Mouse (Mus musculus) limb, embryonic 14.5 days (tissue): Measurements from ENCODE around the gene Gm20388. TPM values are rescaled to one million over a fixed set of nuclear protein-coding genes. Genes with fewer than 3 reads are reported as not detected.

Experiments
- ATAC-seq: fragments of 200-750 bp; cut with Nextera tagmentation; 2 replicates; pipeline ENCODE4 v1.8.0; 2017; ENCODE audit warnings: low read depth, moderate number of reproducible peaks, moderate TSS enrichment; ENCODE audit not compliant: low FRiP score
- DNase-seq: peaks from one replicate; pipeline ENCODE4 v3.0.0-alpha.2; 2015; ENCODE audit warnings: low spot score
- H3K27ac ChIP-seq: fragments of 300-500 bp; sonication (generic); replicated peaks from 2 replicates; pipeline ENCODE4 v1.5.1; 2014; ENCODE audit warnings: low read depth, mild to moderate bottlenecking, low read length, moderate library complexity, mixed read lengths
- H3K27me3 ChIP-seq: fragments of 300-500 bp; sonication (generic); 2 replicates; pipeline ENCODE4 v1.6.1; 2014; ENCODE audit warnings: low read length, mixed read lengths; ENCODE audit not compliant: control insufficient read depth, insufficient read depth
- H3K36me3 ChIP-seq: fragments of 300-500 bp; sonication (generic); 2 replicates; pipeline ENCODE4 v1.6.1; 2014; ENCODE audit warnings: mild to moderate bottlenecking, low read length, moderate library complexity, mixed read lengths; ENCODE audit not compliant: control insufficient read depth, insufficient read depth
- H3K4me1 ChIP-seq: fragments of 300-500 bp; sonication (generic); 2 replicates; pipeline ENCODE4 v1.6.1; 2014; ENCODE audit warnings: antibody characterized with exemption, low read length, mixed read lengths; ENCODE audit not compliant: control insufficient read depth, insufficient read depth
- H3K4me2 ChIP-seq: fragments of 300-500 bp; sonication (generic); replicated peaks from 2 replicates; pipeline ENCODE4 v1.6.1; 2014; ENCODE audit warnings: low read depth, mild to moderate bottlenecking, low read length, moderate library complexity; ENCODE audit not compliant: severe bottlenecking
- H3K4me3 ChIP-seq: fragments of 300-500 bp; sonication (generic); replicated peaks from 2 replicates; pipeline ENCODE4 v1.5.1; 2014; ENCODE audit warnings: low read length
- H3K9ac ChIP-seq: fragments of 300-500 bp; sonication (generic); 2 replicates; pipeline ENCODE4 v1.6.1; 2014; ENCODE audit warnings: mild to moderate bottlenecking, low read depth, low read length, moderate library complexity; ENCODE audit not compliant: severe bottlenecking
- H3K9me3 ChIP-seq: fragments of 300-500 bp; sonication (generic); 2 replicates; pipeline ENCODE4 v1.6.1; 2016; ENCODE audit warnings: low read length; ENCODE audit not compliant: control insufficient read depth
- POLR2A ChIP-seq: fragments of 200-500 bp; IDR thresholded peaks from 2 replicates; pipeline ENCODE4 v1.8.0; 2012; ENCODE audit warnings: inconsistent platforms, mild to moderate bottlenecking, moderate library complexity, borderline replicate concordance; ENCODE audit not compliant: insufficient read depth, insufficient read length; ENCODE audit errors: extremely low read depth
- WGBS: fragments of 180-500 bp; shearing (Covaris S2); extraction: QIAGEN DNeasy Blood & Tissue Kit; methylation state at CpG from one replicate; pipeline ENCODE4 v1.1.7; 2014; 5-methylcytosine and 5-hydroxymethylcytosine counted together
- polyA plus RNA-seq, 2 experiments: library from polyadenylated mRNA; depleted of rRNA in 1 of 2; stranded (reverse) in 1 of 2; unstranded in 1 of 2; fragments of >200 nt; fragmentation: Nextera tagmentation in 1 of 2; extraction: Ambion mirVana in 1 of 2; gene quantifications; 2 replicates each; pipeline versions ENCODE4 v1.2.1 to v1.2.3; 2012 to 2014

Gm20388 gene
- polyA plus RNA-seq, 2 experiments, result 1.9 to 49.9 TPM

- peaks cover 24% of the 10 kb centered on the region for H3K4me1 ChIP-seq
- no peak for TF ChIP-seq POLR2A
- H3K27me3 ChIP-seq, result no peaks in the 10 kb centered on the region
- H3K27ac ChIP-seq, result no peak overlapping the region
- no peak overlapping the region for H3K4me2 ChIP-seq
- 75% methylated on average over 1 of the region's 1 CpGs for WGBS
- H3K4me3 ChIP-seq, result no peak overlapping the region
- DNase-seq (no peak), ATAC-seq (no peak)
- no peaks in the 10 kb centered on the region for H3K9me3 ChIP-seq
- no peaks in the 10 kb centered on the region for H3K36me3 ChIP-seq
- no peak overlapping the region for H3K9ac ChIP-seq
Measured at GRCm38 (mm10) chr8:123758935-123759334, 3848.3 kb downstream of the Gm20388 start.

DNA sequence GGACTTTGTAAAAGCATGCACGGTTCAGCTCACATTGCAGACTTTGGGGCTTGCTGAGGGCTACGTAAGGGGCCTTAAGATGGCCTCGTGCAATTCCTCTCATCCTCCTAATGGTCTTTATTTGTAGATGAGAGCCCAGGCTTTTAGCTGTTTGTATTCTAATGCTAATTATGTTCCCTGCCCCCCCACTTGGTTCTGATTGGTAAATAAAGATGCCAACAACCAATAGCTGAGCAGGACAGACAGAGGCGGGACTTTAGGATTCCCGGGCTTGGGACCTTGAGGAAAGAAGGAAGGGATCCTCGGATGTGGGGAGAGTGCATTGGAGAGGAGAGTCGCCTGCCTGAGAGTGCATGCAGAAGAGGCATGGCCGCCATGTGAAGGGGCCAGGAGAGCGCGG lies 3849.3 kb downstream of the Gm20388 start:
- Histone ChIP-seq H3K4me2 (no peak overlapping the region), H3K4me1 (peaks cover 20% of the 10 kb centered on the region), H3K9ac (no peak overlapping the region), H3K27ac (no peak overlapping the region), H3K4me3 (no peak overlapping the region), H3K36me3 (no peaks in the 10 kb centered on the region), H3K27me3 (no peaks in the 10 kb centered on the region), H3K9me3 (no peaks in the 10 kb centered on the region)
- 10% methylated on average over 10 of the region's 10 CpGs for WGBS
- DNase-seq (no peak), ATAC-seq (peak; percentile 57; the same call in 1 of the 2 replicates)
- no peak for TF ChIP-seq POLR2A

DNA sequence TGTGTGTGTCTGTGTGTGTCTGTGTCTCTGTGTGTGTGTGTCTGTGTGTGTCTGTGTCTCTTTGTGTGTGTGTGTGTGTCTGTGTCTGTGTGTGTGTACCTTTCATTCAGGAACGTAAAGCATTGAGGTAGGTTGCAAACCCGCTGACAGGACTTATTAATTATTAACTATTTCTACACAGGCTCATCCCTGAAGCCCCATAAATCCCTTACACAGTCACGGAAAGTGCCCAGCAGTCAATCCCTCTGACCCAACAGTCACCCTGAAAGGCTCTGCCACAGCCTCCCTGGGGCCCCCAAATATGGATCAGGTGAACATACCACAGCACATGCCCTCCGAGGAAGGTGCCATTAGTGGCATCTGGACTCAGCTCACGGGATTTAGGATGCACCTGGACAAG lies 3849.9 kb downstream of the Gm20388 start:
- Histone ChIP-seq H3K4me1 (peaks cover 20% of the 10 kb centered on the region), H3K9ac (no peak overlapping the region)

GRCm38 (mm10) chr8:123761266-123761882 lies 3850.7 kb downstream of the Gm20388 start:
- Histone ChIP-seq H3K36me3 (no peaks in the 10 kb centered on the region), H3K4me1 (peaks cover 20% of the 10 kb centered on the region), H3K4me2 (0 out of 2 replicates have a peak overlapping the region, but pooled peaks have one; percentile 8), H3K9ac (no peak overlapping the region), H3K4me3 (no peak overlapping the region), H3K27me3 (no peaks in the 10 kb centered on the region), H3K9me3 (no peaks in the 10 kb centered on the region), H3K27ac (0 out of 2 replicates have a peak overlapping the region, but pooled peaks have one; percentile 22)
- DNase-seq (no peak), ATAC-seq (no peak)
- TF ChIP-seq POLR2A, result no peak
- WGBS, result 30% methylated on average over 12 of the region's 12 CpGs

More for the DNA sequence above, 3849.9 kb downstream of the Gm20388 start:
- no peak overlapping the region for H3K4me3 ChIP-seq
- H3K27me3 ChIP-seq, result no peaks in the 10 kb centered on the region
- WGBS, result 46% methylated on average over 5 of the region's 5 CpGs
- DNase-seq (no peak), ATAC-seq (no peak)
- H3K36me3 ChIP-seq, result no peaks in the 10 kb centered on the region
- H3K4me2 ChIP-seq, result no peak overlapping the region
- no peak overlapping the region for H3K27ac ChIP-seq
- H3K9me3 ChIP-seq, result no peaks in the 10 kb centered on the region
- no peak for TF ChIP-seq POLR2A

DNA sequence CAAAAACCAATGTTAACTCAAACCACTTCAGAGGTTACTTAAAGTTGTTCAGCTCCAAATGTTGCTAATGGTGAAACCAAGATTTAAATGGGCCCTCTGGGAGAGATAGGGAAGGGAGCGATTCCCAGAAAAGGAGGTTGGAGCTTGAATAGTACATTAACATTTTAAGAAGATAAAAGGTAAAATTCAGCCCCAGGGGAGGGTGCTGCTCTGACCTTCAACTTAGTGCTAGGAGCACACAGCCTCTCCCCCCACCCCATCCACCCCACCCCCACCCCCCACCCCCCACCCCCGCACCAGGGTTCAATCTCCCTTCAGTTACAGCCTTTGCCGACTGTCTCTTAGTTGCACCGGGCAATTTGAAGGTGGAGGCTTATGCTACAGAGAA lies 3851.2 kb downstream of the Gm20388 start:
- H3K9ac ChIP-seq, result no peak overlapping the region
- no peak overlapping the region for H3K4me2 ChIP-seq
- H3K9me3 ChIP-seq, result no peaks in the 10 kb centered on the region
- DNase-seq (peak; percentile 44), ATAC-seq (no peak)
- H3K4me1 ChIP-seq, result peaks cover 20% of the 10 kb centered on the region
- no peak overlapping the region for H3K27ac ChIP-seq
- 23% methylated on average over 3 of the region's 4 CpGs for WGBS
- H3K27me3 ChIP-seq, result no peaks in the 10 kb centered on the region
- TF ChIP-seq POLR2A, result no peak
- no peak overlapping the region for H3K4me3 ChIP-seq
- no peaks in the 10 kb centered on the region for H3K36me3 ChIP-seq
